Mouse (Mus musculus) lung, adult 2 months (tissue): ENCODE results near the gene Plekhd1. TPM values are rescaled to one million over a fixed set of nuclear protein-coding genes. Genes with fewer than 3 reads are reported as not detected.

ENCODE experiments used
- DNase-seq: peaks from one replicate; pipeline ENCODE4 v3.0.0; 2022
- H3K4me1 ChIP-seq: fragments of 200-500 bp; 2 replicates; pipeline ENCODE4 v1.6.1; 2011; ENCODE audit warnings: low read length; ENCODE audit not compliant: control insufficient read depth, insufficient read depth
- H3K4me3 ChIP-seq: fragments of 200-500 bp; replicated peaks from 2 replicates; pipeline ENCODE3; 2011; ENCODE audit warnings: low read depth, mild to moderate bottlenecking, control low read depth, low read length; ENCODE audit errors: extremely low read depth
- CTCF ChIP-seq: fragments of 200-500 bp; IDR thresholded peaks from 2 replicates; pipeline ENCODE4 v1.5.1; 2011; ENCODE audit warnings: mild to moderate bottlenecking, low read length, control low read depth; ENCODE audit not compliant: insufficient read depth
- POLR2A ChIP-seq: fragments of 200-500 bp; IDR thresholded peaks from 2 replicates; pipeline ENCODE4 v1.6.1; 2011; ENCODE audit warnings: low read depth, mild to moderate bottlenecking, control low read depth, low read length, borderline replicate concordance; ENCODE audit errors: extremely low read depth
- WGBS: fragments of 180-500 bp; shearing (Covaris S2); methylation state at CpG from one replicate; pipeline ENCODE4 v1.1.7; 2018; 5-methylcytosine and 5-hydroxymethylcytosine counted together
- polyA plus RNA-seq: library from polyadenylated mRNA; depleted of rRNA; stranded (reverse); fragments of >200 nt; gene quantifications from 2 replicates; pipeline ENCODE4 v1.2.3, GENCODE M21; 2012

Plekhd1 gene
- polyA plus RNA-seq, 1 experiment = 20.5 TPM

GRCm38 (mm10) chr12:80720507-80720906 is 28.1 kb downstream of the Plekhd1 start:
- Histone ChIP-seq H3K4me1 (no peaks in the 10 kb centered on the region), H3K4me3 (no peak overlapping the region)
- TF ChIP-seq CTCF (no peak), POLR2A (no peak)
- no peak for DNase-seq
- WGBS = 74% methylated on average over 12 of the region's 12 CpGs

- TF ChIP-seq POLR2A (no peak), CTCF (no peak)
- H3K4me3 ChIP-seq = no peak overlapping the region
- no peaks in the 10 kb centered on the region for H3K4me1 ChIP-seq
- DNase-seq = no peak
- WGBS = 86% methylated on average over 15 of the region's 15 CpGs
Measured at GRCm38 (mm10) chr12:80721458-80721857, 29.1 kb downstream of the Plekhd1 start.

- H3K4me3 ChIP-seq = no peak overlapping the region
- 21% methylated on average over 10 of the region's 10 CpGs for WGBS
- TF ChIP-seq CTCF (peak; percentile 88), POLR2A (no peak)
- H3K4me1 ChIP-seq = no peaks in the 10 kb centered on the region; the same call in 1 of the 2 replicates
- DNase-seq = peak; percentile 83
Measured at GRCm38 (mm10) chr12:80724853-80725559, 32.6 kb downstream of the Plekhd1 start.

- no peak for TF ChIP-seq CTCF
- TF ChIP-seq POLR2A = no peak
- Histone ChIP-seq H3K4me1 (peaks cover 2% of the 10 kb centered on the region; the same call in 1 of the 2 replicates), H3K4me3 (no peak overlapping the region)
- DNase-seq = no peak
- 6% methylated on average over 1 of the region's 1 CpGs for WGBS
Measured at GRCm38 (mm10) chr12:80728207-80728606, 35.8 kb downstream of the Plekhd1 start.

GRCm38 (mm10) chr12:80728814-80729213 is 36.4 kb downstream of the Plekhd1 start:
- Histone ChIP-seq H3K4me1 (peaks cover 2% of the 10 kb centered on the region; the same call in 1 of the 2 replicates), H3K4me3 (no peak overlapping the region)
- no peak for DNase-seq
- WGBS = 52% methylated on average over 2 of the region's 2 CpGs
- TF ChIP-seq POLR2A (no peak), CTCF (peak; percentile 19; the same call in 1 of the 2 replicates)

GRCm38 (mm10) chr12:80729758-80730530 is 37.6 kb downstream of the Plekhd1 start:
- no peak for TF ChIP-seq POLR2A
- no peak for TF ChIP-seq CTCF
- peaks cover 2% of the 10 kb centered on the region; the same call in 1 of the 2 replicates for H3K4me1 ChIP-seq
- DNase-seq = peak; percentile 35
- WGBS = 44% methylated on average over 12 of the region's 12 CpGs
- no peak overlapping the region for H3K4me3 ChIP-seq

- H3K4me3 ChIP-seq = no peak overlapping the region
- WGBS = 7% methylated on average over 9 of the region's 9 CpGs
- no peak for TF ChIP-seq POLR2A
- peak; percentile 48 for TF ChIP-seq CTCF
- H3K4me1 ChIP-seq = peaks cover 2% of the 10 kb centered on the region; the same call in 1 of the 2 replicates
- DNase-seq = no peak
Measured at GRCm38 (mm10) chr12:80730567-80730966, 38.2 kb downstream of the Plekhd1 start.

GRCm38 (mm10) chr12:80734526-80735470 is 42.4 kb downstream of the Plekhd1 start:
- 54% methylated on average over 13 of the region's 13 CpGs for WGBS
- H3K4me3 ChIP-seq = no peak overlapping the region
- H3K4me1 ChIP-seq = peaks cover 2% of the 10 kb centered on the region; the same call in 1 of the 2 replicates
- no peak for TF ChIP-seq POLR2A
- no peak for TF ChIP-seq CTCF
- DNase-seq = no peak

GRCm38 (mm10) chr12:80736464-80737282 is 44.3 kb downstream of the Plekhd1 start:
- Histone ChIP-seq H3K4me3 (no peak overlapping the region), H3K4me1 (no peaks in the 10 kb centered on the region)
- TF ChIP-seq CTCF (no peak), POLR2A (no peak)
- WGBS = 16% methylated on average over 13 of the region's 13 CpGs
- no peak for DNase-seq
